Mouse (Mus musculus): ENCODE results near the gene Arid5b.

Arid5b gene

DNA sequence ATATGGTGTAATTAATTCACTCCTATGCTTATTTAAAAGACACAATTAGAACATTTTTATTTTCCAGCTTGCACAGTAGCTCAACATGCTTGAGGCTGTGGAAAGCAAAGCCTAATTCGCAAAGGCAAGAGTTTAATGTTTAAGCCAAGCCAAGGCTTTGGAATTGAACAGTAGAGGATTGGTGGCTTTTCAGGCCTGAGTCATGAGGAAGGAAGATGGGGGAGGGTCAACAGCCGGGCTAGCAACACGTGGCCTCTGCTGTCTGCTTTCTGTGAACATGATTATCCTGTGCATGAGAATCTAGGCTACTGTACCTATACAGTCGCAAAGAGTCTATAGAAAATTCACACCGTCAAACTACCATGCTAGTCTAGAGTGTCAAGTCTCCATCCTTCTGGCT lies 9.9 kb downstream of the Arid5b start:
- no peak for DNase-seq

DNA sequence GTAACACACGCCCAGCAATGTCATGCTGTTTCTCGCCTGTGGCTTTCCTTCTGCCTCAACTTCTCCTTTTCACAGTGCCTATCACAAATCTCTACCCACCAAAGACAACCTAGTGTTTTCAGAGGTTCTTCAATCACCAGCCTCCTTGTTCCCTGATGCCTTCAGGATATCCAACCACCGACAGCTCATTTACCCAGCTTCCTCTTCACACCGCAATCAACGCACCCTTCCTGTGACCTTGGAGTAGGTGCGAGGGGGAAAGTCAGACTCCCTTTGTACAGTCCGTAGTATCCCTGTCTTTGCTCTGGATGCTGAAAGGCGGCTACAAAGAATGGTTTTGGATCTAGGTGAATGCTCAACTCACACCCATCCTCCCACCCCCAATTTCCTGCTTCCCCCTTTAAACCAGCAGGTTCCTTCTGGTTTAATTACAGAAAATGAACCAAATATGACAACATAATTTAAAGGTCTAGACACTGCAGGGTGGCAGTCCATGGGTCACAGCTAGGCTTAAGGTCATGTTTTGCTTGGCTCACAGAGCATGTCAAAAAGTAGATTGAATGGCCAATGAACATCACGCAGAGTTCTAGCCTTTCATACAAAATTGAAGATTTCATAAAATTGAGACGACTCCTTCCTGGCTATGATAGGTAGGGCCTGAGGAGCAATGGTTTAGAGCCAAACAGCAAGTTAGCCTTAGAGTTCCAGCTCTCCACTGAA lies 14.4 kb downstream of the Arid5b start:
- no peak for DNase-seq

GRCm38 (mm10) chr10:68263296-68263968 lies 15.1 kb downstream of the Arid5b start:
- DNase-seq: no peak

- DNase-seq: no peak
These were observed 18.9 kb downstream of the Arid5b start for GRCm38 (mm10) chr10:68259601-68260000.

DNA sequence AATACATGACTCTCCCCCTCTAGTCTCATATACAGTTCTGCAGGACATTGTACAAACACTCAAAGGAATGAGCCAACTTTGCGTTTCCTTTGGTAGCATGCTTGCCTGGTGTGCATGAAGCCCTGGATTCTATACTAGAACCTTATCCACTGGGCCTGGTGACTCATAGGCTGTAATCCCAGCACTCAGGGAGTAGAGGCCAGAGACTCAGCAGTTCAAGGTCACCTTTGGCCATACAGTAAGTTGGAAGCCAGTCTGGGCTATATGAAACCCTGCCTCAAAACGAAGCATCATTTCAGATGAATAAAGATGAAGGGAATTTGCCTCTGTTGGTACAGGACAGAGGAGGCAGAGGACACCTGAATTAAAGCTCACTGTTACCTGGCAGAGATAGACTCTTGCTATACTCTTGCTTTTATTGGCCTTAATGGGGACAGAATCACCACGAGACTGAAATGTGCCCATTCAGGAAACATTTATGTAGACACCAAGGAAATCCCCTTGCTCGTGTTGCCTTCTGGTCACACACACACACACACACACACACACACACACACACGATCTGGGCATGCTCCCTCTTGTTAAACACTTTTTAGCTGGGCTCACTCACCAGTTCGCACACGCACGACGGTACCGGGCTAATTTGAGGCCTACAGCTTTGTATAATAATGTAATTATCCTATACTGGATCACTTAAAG lies 21.0 kb downstream of the Arid5b start:
- DNase-seq: no peak

- no peak for DNase-seq
These were observed 22.4 kb downstream of the Arid5b start for GRCm38 (mm10) chr10:68256134-68256533.

GRCm38 (mm10) chr10:68253452-68254117 lies 25.0 kb downstream of the Arid5b start:
- DNase-seq: no peak

DNA sequence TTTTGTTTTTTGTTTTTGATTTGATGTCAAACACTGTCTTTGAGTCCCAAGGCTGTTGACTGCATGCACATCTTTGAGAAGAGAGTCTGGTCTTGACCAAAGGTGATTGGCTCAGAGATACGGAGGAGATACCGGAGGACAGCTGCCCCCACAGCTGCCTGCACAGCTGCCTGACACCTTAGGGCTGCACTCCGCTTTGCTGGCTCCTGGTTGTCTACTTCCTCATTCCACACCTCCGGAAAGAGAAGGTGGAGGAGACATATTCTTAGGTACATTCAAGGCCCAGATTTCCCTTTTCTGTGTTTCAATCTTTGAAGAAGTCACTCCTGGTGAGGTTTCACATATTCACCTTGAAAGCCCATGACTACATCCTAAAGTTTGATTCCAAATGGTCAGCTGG lies 25.9 kb downstream of the Arid5b start:
- no peak for DNase-seq

- DNase-seq: peak; percentile 94
These were observed 29.2 kb downstream of the Arid5b start for GRCm38 (mm10) chr10:68249355-68249782.

GRCm38 (mm10) chr10:68248281-68249015 lies 30.1 kb downstream of the Arid5b start:
- peak; percentile 89 for DNase-seq

GRCm38 (mm10) chr10:68247490-68248280 lies 30.9 kb downstream of the Arid5b start:
- DNase-seq: no peak

DNA sequence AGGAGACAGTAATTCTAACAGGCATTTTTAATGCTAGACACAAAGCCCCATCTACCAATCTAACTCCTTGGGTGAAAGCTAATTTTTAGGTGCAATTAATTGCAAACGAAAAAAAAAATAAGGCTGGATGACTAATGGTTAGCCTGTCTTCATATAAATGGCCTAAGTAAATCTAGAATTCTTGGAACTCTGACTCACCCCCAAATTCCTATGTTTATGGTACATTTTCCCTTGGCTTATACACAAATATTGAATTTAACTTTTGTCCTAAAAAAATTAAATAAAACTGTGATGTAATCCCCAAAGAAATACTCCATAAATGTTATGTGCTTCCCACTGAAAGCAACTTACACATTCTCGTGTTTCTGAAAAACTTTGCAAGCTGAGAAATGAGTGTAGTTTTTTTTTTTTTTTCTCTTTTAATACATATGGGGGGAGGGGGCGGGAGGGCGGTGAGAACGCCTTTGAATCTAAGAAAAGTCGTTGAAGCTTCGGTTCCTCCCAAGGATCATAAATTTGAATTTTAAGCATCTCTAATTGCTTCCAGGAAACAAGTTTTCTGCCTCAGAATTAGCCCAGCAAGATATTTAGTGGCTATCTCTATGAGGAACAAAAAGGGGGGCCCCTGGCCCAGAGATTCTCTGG lies 31.8 kb downstream of the Arid5b start:
- DNase-seq: no peak

GRCm38 (mm10) chr10:68240804-68241485 lies 37.6 kb downstream of the Arid5b start:
- DNase-seq: peak; percentile 91

GRCm38 (mm10) chr10:68240094-68240803 lies 38.3 kb downstream of the Arid5b start:
- DNase-seq: no peak

DNA sequence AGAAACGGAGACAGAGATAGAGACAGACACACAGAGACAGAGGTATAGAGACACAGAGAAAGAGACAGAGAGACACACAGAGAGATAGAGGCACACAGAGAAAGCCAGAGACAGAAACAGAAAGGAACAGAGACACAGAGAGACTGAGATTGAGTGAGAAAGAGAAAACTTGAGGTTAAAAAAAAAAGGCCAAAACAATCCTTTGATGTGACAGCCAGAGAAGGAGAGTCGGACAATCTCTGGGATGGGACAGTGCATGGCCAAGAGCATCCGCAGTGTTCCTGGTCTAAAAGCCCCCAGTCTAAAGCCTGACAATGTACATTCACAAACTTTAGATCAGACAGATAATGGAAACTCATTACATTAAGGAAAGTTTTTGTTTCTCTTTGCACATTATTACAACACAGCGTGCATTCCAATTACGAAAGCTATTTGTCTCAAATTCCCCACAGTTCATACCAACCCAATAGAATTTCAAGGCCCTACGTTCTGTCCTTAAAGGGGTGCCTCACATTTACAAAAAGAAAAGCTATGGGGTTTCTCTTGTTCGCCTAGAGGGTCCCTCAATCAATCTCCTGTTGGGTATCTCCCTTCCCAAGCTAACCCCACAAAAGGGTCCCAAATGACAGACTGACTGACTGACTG lies 39.0 kb downstream of the Arid5b start:
- no peak for DNase-seq

DNA sequence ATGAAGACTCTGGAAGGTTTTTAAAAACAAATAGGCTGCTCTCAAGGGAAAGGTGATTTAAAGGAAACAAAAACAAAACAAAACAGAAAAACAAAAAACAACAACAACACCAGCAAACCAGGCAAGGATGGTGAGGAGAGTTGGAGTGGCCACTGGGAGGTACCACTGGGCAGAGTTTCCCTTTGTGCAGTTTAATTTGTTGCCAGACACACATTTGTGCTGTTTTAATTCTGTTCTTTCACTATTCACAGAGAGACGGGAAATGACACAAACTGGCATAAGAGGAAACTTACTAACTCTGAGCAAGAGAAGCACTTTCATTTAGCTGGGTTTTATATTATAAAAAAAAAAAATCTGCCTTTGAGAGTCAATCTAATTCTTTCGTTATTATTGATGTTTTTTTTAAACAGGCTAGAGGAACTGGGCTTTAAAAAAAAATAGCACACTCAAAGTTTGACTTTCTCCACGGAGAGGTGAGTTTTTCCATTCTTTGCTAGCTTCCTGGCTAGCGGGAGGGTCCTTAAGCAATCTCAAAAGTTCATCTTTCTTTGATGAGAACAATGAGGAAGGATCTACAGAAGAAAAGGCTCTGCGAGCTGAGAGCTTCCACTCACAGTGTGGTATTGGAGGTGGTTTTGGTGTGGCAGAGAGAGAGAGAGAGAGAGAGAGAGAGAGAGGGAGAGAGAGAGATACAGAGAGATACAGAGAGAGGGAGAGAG lies 39.7 kb downstream of the Arid5b start:
- DNase-seq: peak; percentile 44

DNA sequence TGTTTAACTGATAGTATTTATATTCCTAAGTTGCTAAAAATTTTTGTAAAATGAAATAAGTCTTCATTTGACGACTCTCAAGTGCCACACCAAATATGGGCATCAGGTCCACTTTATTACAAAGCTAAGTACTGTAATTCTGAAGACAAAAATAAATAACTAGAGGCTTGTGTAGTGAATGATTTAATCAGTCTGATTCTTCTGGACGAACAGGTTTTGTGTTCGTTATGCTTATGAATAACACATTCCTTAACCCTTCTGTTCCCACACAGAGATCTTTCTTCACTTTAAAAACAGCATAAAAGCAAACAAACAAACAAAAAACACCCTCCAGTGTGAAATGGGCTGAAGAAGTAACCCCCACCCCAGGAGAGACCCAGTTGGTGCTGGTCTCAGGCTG lies 40.4 kb downstream of the Arid5b start:
- no peak for DNase-seq

GRCm38 (mm10) chr10:68236956-68237455 lies 41.5 kb downstream of the Arid5b start:
- DNase-seq: no peak

Measured in heart, adult 11 months (tissue).